1 mouse cellular context compared by ENCODE assay signal in the genomic region with DNA sequence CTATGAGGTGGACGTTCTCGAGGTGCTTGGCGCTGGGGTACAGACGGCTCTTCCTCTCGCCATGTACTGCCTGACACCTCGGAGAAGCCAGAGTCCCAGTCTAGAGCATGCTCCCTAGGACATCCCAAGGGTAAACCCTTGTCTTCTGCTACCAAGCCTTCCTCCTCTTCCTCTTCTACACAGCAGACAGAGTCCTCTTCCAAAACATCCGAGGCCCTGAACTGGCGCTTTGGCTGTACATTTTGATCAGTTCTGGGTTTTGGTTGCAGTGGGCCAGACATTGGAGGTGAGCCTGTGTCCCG.
TF ChIP-seq lines count a peak whose summit lies in the region.

No protein-coding gene starts in this region.

TF ChIP-seq in CH12.LX, 34 proteins besides CTCF, POLR2A, EP300 and RAD21:
- TF ChIP-seq ZNF384 (IDR thresholded peaks at IDR 0.05; ENCODE audit: low read depth, low read length) (no peak), MAZ (IDR thresholded peaks at IDR 0.05; ENCODE audit: low read depth, low read length) (no peak), JUN (IDR thresholded peaks at IDR 0.05; ENCODE audit: insufficient read depth, low read depth, low read length) (no peak), RCOR1 (conservative IDR thresholded peaks at IDR 0.05; ENCODE audit: low read depth, low read length) (no peak), IRF4 (IDR thresholded peaks at IDR 0.05; ENCODE audit: low read depth, low read length) (no peak), ETS1 (conservative IDR thresholded peaks at IDR 0.05; ENCODE audit: low read depth, low read length) (no peak), MAFK (IDR thresholded peaks at IDR 0.05; ENCODE audit: insufficient replicate concordance, low read length) (no peak), MYC (IDR thresholded peaks at IDR 0.05; ENCODE audit: low read depth, low read length) (no peak), SIN3A (IDR thresholded peaks at IDR 0.05; ENCODE audit: low read length) (no peak), E2F4 (IDR thresholded peaks at IDR 0.05; ENCODE audit: insufficient replicate concordance, low read depth, low read length) (no peak)
TF ChIP-seq in CH12.LX: peak in this region for 0.
